Mouse (Mus musculus): ENCODE results near the gene Gm8267. TPM values are rescaled to one million over a fixed set of nuclear protein-coding genes. Genes with fewer than 3 reads are reported as not detected.
"Not testable (repeated sequence)": the region's sequence is repeated elsewhere in the genome, so short reads cannot be mapped to it uniquely, and the experiment has no call there.

Gene Gm8267
- polyA plus RNA-seq (2012; fragmentation: generic; extraction: Trizol): not detected
- long read RNA-seq, experiment 1: 0 reads
- long read RNA-seq, experiment 2: 0 reads

DNA sequence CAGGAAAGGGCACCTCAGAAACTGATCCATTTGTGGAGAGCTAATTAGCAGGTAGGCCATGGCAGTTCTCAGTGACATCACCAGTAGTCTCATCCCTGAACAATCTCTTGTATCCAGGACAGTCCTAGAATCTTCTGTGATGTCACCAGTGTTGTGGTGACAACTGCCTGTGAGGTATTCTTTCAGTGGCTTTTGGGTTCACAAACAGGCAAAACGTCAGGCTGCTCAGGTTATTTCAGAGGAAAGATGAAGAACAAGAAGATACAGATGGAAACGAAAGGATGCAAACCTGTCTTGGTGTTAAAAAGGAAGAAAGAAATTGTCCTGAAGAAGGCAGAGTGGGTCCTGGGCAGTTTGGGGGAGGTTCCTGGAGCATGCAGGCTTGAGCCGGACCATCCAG is at the start of gene Gm8267:
Gene Gm8267, minus strand, starts transcription at position 101 of the 400 bp plus-strand sequence.
- TF ChIP-seq MAX (IDR thresholded peaks at IDR 0.05) (no peak), CEBPB (IDR thresholded peaks at IDR 0.05; ENCODE audit: low read depth) (no peak), USF1 (IDR thresholded peaks at IDR 0.05; ENCODE audit: low read depth) (no peak), MYOD1 (IDR thresholded peaks at IDR 0.05; ENCODE audit: control insufficient read depth, insufficient read length, low read depth) (no peak), MYOG (IDR thresholded peaks at IDR 0.05; ENCODE audit: control insufficient read depth, extremely low read depth, insufficient read length) (no peak), FOSL1 (IDR thresholded peaks at IDR 0.05; ENCODE audit: insufficient read depth, low read length, poor library complexity, severe bottlenecking) (no peak), CTCF (IDR thresholded peaks at IDR 0.05; ENCODE audit: control insufficient read depth, insufficient read depth, insufficient read length) (no peak)
- Histone ChIP-seq H3K79me3 (ENCODE audit: low read depth) (no peaks in the 10 kb centered on the region), H3K36me3 (ENCODE audit: control insufficient read depth, insufficient read depth) (no peaks in the 10 kb centered on the region), H3ac (ENCODE audit: control insufficient read depth, insufficient read length, low read depth) (no peak within 1 kb of the TSS), H3K79me2 (ENCODE audit: control insufficient read depth, insufficient read depth) (no peaks in the 10 kb centered on the region), H3K27me3 (ENCODE audit: control insufficient read depth, insufficient read depth, insufficient read length) (no peaks in the 10 kb centered on the region), H3K4me3 (ENCODE audit: insufficient read depth, poor library complexity, severe bottlenecking) (no peak within 1 kb of the TSS)

DNA sequence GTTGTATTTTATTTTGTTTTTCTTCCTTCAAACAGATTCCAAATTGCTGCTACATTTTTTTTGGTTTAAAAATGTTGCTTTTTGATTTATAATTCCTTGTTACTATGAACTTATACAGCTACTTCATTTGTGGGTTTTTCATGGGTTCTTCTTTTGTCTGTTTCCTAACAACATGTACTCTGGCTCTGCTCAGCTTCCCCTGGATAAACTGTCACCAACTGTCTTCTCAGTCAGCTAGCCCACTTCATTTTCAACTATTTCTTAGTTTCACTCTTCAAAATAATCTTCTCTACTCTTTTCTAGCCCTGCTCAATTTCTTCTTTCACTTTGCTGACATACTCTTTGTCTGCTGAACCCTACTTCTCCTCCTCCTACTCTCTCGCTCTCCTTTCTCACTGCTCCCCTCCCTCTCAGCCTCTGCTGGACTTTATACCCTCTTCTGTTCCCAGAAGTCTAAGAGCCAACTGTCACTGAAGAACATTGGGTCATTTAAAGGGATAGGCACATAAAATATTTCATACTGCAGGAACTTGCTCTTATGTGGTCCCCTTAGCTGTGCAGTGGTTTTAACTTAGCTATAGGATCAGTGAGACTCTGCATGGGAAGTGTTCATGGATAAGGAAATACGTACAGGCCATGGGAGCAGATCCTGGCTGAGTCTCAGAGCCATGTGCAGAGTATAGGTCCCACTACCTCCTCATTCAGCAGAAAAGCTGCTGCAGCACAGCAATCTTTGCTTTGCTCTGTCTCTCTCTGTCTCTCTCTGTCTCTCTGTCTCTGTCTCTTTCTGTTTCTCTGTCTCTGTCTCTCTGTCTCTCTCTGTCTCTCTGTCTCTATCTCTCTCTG is 39.6 kb upstream of the Gm8267 start:
- not testable (repeated sequence) for H3K79me3 ChIP-seq (ENCODE audit: low read depth); H3K4me3 ChIP-seq (ENCODE audit: insufficient read depth, poor library complexity, severe bottlenecking); H3K79me2 ChIP-seq (ENCODE audit: control insufficient read depth, insufficient read depth)

DNA sequence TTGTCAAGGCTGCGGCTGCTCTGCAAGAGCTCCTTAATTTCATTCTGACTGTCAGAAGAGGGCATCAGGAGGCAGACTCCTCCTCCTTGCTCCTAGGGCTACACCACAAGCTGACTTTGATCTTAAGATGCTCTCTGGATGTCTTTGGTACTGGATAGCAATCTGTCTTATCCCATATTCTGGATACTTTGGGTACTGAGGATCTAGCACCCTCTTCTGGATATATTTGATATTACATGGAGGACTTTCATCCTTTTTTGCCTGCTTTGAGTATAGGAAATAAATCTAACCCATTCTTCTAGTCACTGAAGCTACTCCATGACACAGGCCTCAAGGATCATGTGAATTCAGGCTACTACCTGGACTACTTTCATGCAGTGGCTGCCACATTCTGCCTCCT is 7.4 kb downstream of the Gm8267 start:
- H3ac ChIP-seq (ENCODE audit: control insufficient read depth, insufficient read length, low read depth); H3K4me3 ChIP-seq (ENCODE audit: insufficient read depth, poor library complexity, severe bottlenecking); H3K79me3 ChIP-seq (ENCODE audit: low read depth); H3K27me3 ChIP-seq (ENCODE audit: control insufficient read depth, insufficient read depth, insufficient read length); H3K36me3 ChIP-seq (ENCODE audit: control insufficient read depth, insufficient read depth); H3K79me2 ChIP-seq (ENCODE audit: control insufficient read depth, insufficient read depth): not testable (repeated sequence)

More for the DNA sequence above, 39.6 kb upstream of the Gm8267 start:
- not testable (repeated sequence) for H3K36me3 ChIP-seq (ENCODE audit: control insufficient read depth, insufficient read depth); H3ac ChIP-seq (ENCODE audit: control insufficient read depth, insufficient read length, low read depth); H3K27me3 ChIP-seq (ENCODE audit: control insufficient read depth, insufficient read depth, insufficient read length)

DNA sequence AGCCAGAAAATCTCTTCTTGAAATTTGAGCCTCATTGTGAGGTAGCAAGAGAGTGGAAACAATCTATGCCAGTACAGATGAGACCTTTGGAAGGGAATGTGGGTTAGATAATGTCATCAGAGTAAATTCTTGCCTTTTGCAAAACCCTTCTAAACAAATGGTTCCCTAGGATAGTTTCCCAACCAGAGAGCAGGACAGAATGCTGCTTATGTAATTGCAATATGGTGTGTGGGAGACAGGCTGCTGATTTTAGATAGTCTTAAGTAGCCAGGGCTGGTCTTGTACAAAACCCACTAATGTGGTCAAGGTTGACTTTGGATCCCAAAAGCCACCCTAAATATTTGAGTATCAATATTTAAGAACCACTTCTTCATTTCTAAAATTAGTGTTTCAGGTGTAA is 19.4 kb downstream of the Gm8267 start:
- H3K79me2 ChIP-seq (ENCODE audit: control insufficient read depth, insufficient read depth); H3K27me3 ChIP-seq (ENCODE audit: control insufficient read depth, insufficient read depth, insufficient read length); H3ac ChIP-seq (ENCODE audit: control insufficient read depth, insufficient read length, low read depth); H3K36me3 ChIP-seq (ENCODE audit: control insufficient read depth, insufficient read depth); H3K79me3 ChIP-seq (ENCODE audit: low read depth); H3K4me3 ChIP-seq (ENCODE audit: insufficient read depth, poor library complexity, severe bottlenecking): not testable (repeated sequence)

DNA sequence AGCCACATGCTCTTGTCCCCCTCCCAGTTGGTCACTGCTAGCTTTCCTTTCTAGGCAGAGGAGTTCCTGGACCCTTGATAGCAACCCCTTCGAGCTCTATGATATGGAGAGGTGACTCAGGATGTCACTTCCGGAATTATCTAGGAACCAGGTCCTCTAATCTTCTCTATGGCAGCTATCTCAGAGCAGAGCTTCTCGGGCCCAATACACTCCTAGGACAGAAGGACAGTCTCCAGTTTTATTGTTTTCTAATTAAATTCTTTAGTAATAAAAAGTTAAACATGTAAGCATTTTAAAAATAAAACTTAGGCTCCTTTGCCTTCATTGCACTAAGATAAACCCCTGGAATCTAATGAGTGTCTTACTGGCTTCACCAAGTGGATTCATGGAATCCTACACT is 43.8 kb downstream of the Gm8267 start, which contains the start of gene Gm8257:
Gene Gm8257, minus strand, starts transcription at position 101 of the 400 bp plus-strand sequence.
- not testable (repeated sequence) for H3K79me2 ChIP-seq (ENCODE audit: control insufficient read depth, insufficient read depth); H3K27me3 ChIP-seq (ENCODE audit: control insufficient read depth, insufficient read depth, insufficient read length); H3K4me3 ChIP-seq (ENCODE audit: insufficient read depth, poor library complexity, severe bottlenecking); H3K36me3 ChIP-seq (ENCODE audit: control insufficient read depth, insufficient read depth); H3K79me3 ChIP-seq (ENCODE audit: low read depth); H3ac ChIP-seq (ENCODE audit: control insufficient read depth, insufficient read length, low read depth)

Other genes starting within 250 kb of the Gm8267 start
- not detected for gene Gm17093, start 232.1 kb downstream of the Gm8267 start, polyA plus RNA-seq (2012; fragmentation: generic; extraction: Trizol)
- not detected for gene Gm8247, start 167.2 kb downstream of the Gm8267 start, polyA plus RNA-seq (2012; fragmentation: generic; extraction: Trizol)
- gene Gm5624, start 122.4 kb downstream of the Gm8267 start, polyA plus RNA-seq (2012; fragmentation: generic; extraction: Trizol): 0.56 TPM
- 0.13 TPM for gene Gm8257, start 43.9 kb downstream of the Gm8267 start, polyA plus RNA-seq (2012; fragmentation: generic; extraction: Trizol)
- not detected for gene Ptgdr, start 109.0 kb upstream of the Gm8267 start, polyA plus RNA-seq (2012; fragmentation: generic; extraction: Trizol)
- not detected for gene Ptger2, start 237.9 kb upstream of the Gm8267 start, polyA plus RNA-seq (2012; fragmentation: generic; extraction: Trizol)

Measured in C2C12 (cell line).